Mouse (Mus musculus) liver, embryonic 14.5 days (tissue): ENCODE measurements around the gene Pate2. TPM values are rescaled to one million over a fixed set of nuclear protein-coding genes. Genes with fewer than 3 reads are reported as not detected.

Source experiments
- ATAC-seq: fragments of 200-750 bp; cut with Nextera tagmentation; 2 replicates; pipeline ENCODE4 v1.8.0; 2017; ENCODE audit warnings: moderate number of reproducible peaks, mild to moderate bottlenecking, moderate library complexity; ENCODE audit not compliant: insufficient read depth
- DNase-seq, 3 experiments: peaks; one replicate each; pipeline ENCODE4 v3.0.0-alpha.2; 2012 to 2013; ENCODE audit warnings: low read depth in 3 of 3, low spot score in 3 of 3
- H3K27ac ChIP-seq: fragments of 300-500 bp; sonication (generic); 2 replicates; pipeline ENCODE4 v1.5.1; 2014; ENCODE audit warnings: moderate library complexity, mild to moderate bottlenecking, control low read depth, inconsistent platforms
- H3K27me3 ChIP-seq: fragments of 300-500 bp; sonication (generic); 2 replicates; pipeline ENCODE4 v1.6.1; 2014; ENCODE audit warnings: mild to moderate bottlenecking, low read length, moderate library complexity; ENCODE audit not compliant: control insufficient read depth, insufficient read depth
- H3K36me3 ChIP-seq: fragments of 300-500 bp; sonication (generic); replicated peaks from 2 replicates; pipeline ENCODE4 v1.6.1; 2014; ENCODE audit warnings: low read depth; ENCODE audit not compliant: control insufficient read depth, insufficient read depth
- H3K4me1 ChIP-seq, 2 experiments: fragments of 200-500 bp in 1 of 2; fragments of 300-500 bp in 1 of 2; sonication (generic) in 1 of 2; replicated peaks; 2 replicates each; pipeline ENCODE4 v1.6.1; 2012 to 2014; ENCODE audit warnings: antibody characterized with exemption in 1 of 2, inconsistent platforms in 1 of 2, low read length in 1 of 2; ENCODE audit not compliant: control insufficient read depth in 2 of 2, insufficient read depth in 2 of 2
- H3K4me2 ChIP-seq: fragments of 300-500 bp; sonication (generic); 2 replicates; pipeline ENCODE4 v1.6.1; 2014; ENCODE audit warnings: low read depth, mild to moderate bottlenecking, control low read depth, moderate library complexity
- H3K4me3 ChIP-seq, 2 experiments: fragments of 200-500 bp in 1 of 2; fragments of 300-500 bp in 1 of 2; sonication (generic) in 1 of 2; 2 replicates each; pipeline ENCODE4 v1.5.1; 2012 to 2014; ENCODE audit warnings: low read depth in 2 of 2, low read length in 2 of 2, mild to moderate bottlenecking in 2 of 2, control low read depth in 1 of 2, inconsistent platforms in 1 of 2, moderate library complexity in 1 of 2; ENCODE audit not compliant: insufficient read depth in 1 of 2
- H3K9ac ChIP-seq: fragments of 300-500 bp; sonication (generic); replicated peaks from 2 replicates; pipeline ENCODE4 v1.6.1; 2014; ENCODE audit warnings: mild to moderate bottlenecking, control low read depth, moderate library complexity
- H3K9me3 ChIP-seq: fragments of 300-500 bp; sonication (generic); 2 replicates; pipeline ENCODE4 v1.6.1; 2016; ENCODE audit warnings: low read length, mixed read lengths; ENCODE audit not compliant: control insufficient read depth
- CTCF ChIP-seq: IDR thresholded peaks from 2 replicates; pipeline ENCODE4 v1.5.1; 2016; ENCODE audit warnings: antibody characterized with exemption, low read depth, control low read depth
- EP300 ChIP-seq: IDR thresholded peaks from 2 replicates; pipeline ENCODE4 v1.6.1; 2016; ENCODE audit warnings: antibody characterized with exemption, low read depth
- WGBS: fragments of 180-500 bp; shearing (Covaris S2); extraction: QIAGEN DNeasy Blood & Tissue Kit; methylation state at CpG from one replicate; pipeline ENCODE4 v1.1.7; 2014; ENCODE audit not compliant: insufficient replicate concordance; 5-methylcytosine and 5-hydroxymethylcytosine counted together
- polyA plus RNA-seq, 2 experiments: library from polyadenylated mRNA; depleted of rRNA in 1 of 2; stranded (reverse) in 1 of 2; unstranded in 1 of 2; fragments of >200 nt; fragmentation: Nextera tagmentation in 1 of 2; extraction: Ambion mirVana in 1 of 2; gene quantifications; 2 replicates each; pipeline versions ENCODE4 v1.2.1 to v1.2.3; 2012 to 2014

Gene Pate2
- 0.06 and 0.09 TPM in 2 replicates for polyA plus RNA-seq (2012; rRNA removed)
- 0.19 and 0.29 TPM in 2 replicates for polyA plus RNA-seq (2014; fragmentation: Nextera tagmentation; extraction: Ambion mirVana)

- DNase-seq (peak; percentile 95 to 96 (median 96)), ATAC-seq (peak; percentile 96)
- under 1% methylated on average over 86 of the region's 86 CpGs for WGBS
Measured at GRCm38 (mm10) chr9:35569571-35570534, at the start of gene Pate2, which contains the start of gene Hyls1. TSS of gene Pate2 (plus strand) at chr9:35570284. TSS of gene Hyls1 (minus strand) at chr9:35570398.

GRCm38 (mm10) chr9:35520631-35521348 lies 49.3 kb upstream of the Pate2 start:
- no peaks in the 10 kb centered on the region for H3K36me3 ChIP-seq
- H3K4me3 ChIP-seq: no peak overlapping the region
- H3K4me1 ChIP-seq: no peaks in the 10 kb centered on the region
- WGBS: 39% methylated on average over 6 of the region's 6 CpGs
- no peak for TF ChIP-seq EP300
- no peak for TF ChIP-seq CTCF
- no peaks in the 10 kb centered on the region for H3K27me3 ChIP-seq
- ATAC-seq (no peak), DNase-seq (no peak)
- H3K9me3 ChIP-seq: no peaks in the 10 kb centered on the region
- no peak overlapping the region for H3K27ac ChIP-seq
- no peak overlapping the region for H3K9ac ChIP-seq
- H3K4me2 ChIP-seq: no peak overlapping the region

More at GRCm38 (mm10) chr9:35569571-35570534, at the start of gene Pate2, which contains the start of gene Hyls1:
- Histone ChIP-seq H3K9ac (peak within 1 kb of the TSS; percentile 96), H3K9me3 (no peaks in the 10 kb centered on the region), H3K4me2 (peak within 1 kb of the TSS; percentile 84), H3K4me1 (peaks cover 0 to 4% of the 10 kb centered on the region in 2 experiments; a peak in 2 of 4 replicates), H3K4me3 (peak within 1 kb of the TSS; percentile 74 to 99), H3K36me3 (peaks cover 30% of the 10 kb centered on the region), H3K27ac (peak within 1 kb of the TSS; percentile 85), H3K27me3 (peaks cover 9% of the 10 kb centered on the region)
- 0 out of 2 replicates have a peak, but pooled peaks have one; percentile 16 for TF ChIP-seq EP300
- peak; percentile 46; the same call in 1 of the 2 replicates for TF ChIP-seq CTCF

GRCm38 (mm10) chr9:35522241-35522640 lies 47.8 kb upstream of the Pate2 start:
- no peak for TF ChIP-seq EP300
- TF ChIP-seq CTCF: no peak
- 57% methylated on average over 2 of the region's 2 CpGs for WGBS
- Histone ChIP-seq H3K9ac (no peak overlapping the region), H3K27me3 (no peaks in the 10 kb centered on the region), H3K36me3 (no peaks in the 10 kb centered on the region), H3K9me3 (no peaks in the 10 kb centered on the region), H3K4me1 (no peaks in the 10 kb centered on the region), H3K4me2 (no peak overlapping the region), H3K27ac (no peak overlapping the region), H3K4me3 (no peak overlapping the region)
- no peak for DNase-seq
- no peak for ATAC-seq

GRCm38 (mm10) chr9:35522821-35523515 lies 47.1 kb upstream of the Pate2 start:
- Histone ChIP-seq H3K4me1 (no peaks in the 10 kb centered on the region), H3K9ac (no peak overlapping the region), H3K36me3 (no peaks in the 10 kb centered on the region), H3K4me3 (no peak overlapping the region), H3K9me3 (no peaks in the 10 kb centered on the region), H3K27me3 (no peaks in the 10 kb centered on the region), H3K4me2 (no peak overlapping the region), H3K27ac (no peak overlapping the region)
- no peak for TF ChIP-seq EP300
- TF ChIP-seq CTCF: no peak
- WGBS: 24% methylated on average over 1 of the region's 1 CpGs
- ATAC-seq (no peak), DNase-seq (no peak)
